Mouse (Mus musculus) left cerebral cortex, adult 18-20 months (tissue): Measurements from ENCODE around the gene Sema6b. TPM values are rescaled to one million over a fixed set of nuclear protein-coding genes. Genes with fewer than 3 reads are reported as not detected.

Experiments
- DNase-seq, 2 experiments: peaks; one replicate each; pipeline ENCODE4 v3.0.0; 2021 to 2022; ENCODE audit warnings: low spot score in 2 of 2, mixed read lengths in 1 of 2
- long read RNA-seq, 2 experiments: library from polyadenylated mRNA; stranded (forward); transcript quantifications; one replicate each; pipeline ENCODE4 v2.0.0; 2021
- total RNA-seq, 2 experiments: library from RNA; stranded (reverse); gene quantifications; 2 replicates each; pipeline ENCODE4 v1.2.3; 2021

The Sema6b gene
- total RNA-seq: 100 to 1,000 TPM; 116 to 117 TPM
- long read RNA-seq, experiment 1, transcript Sema6b-201 (17 exons, 3,736 nt): major isoform, 109 of 169 reads
- long read RNA-seq, experiment 1, partial matches to known transcripts: 18 of 169 reads
- long read RNA-seq, experiment 1, other reads (novel, unspliced or antisense): 40 of 169 reads
- long read RNA-seq, experiment 2, transcript Sema6b-201 (17 exons, 3,736 nt): major isoform, 85 of 138 reads
- long read RNA-seq, experiment 2, partial matches to known transcripts: 34 of 138 reads
- long read RNA-seq, experiment 2, other reads (novel, unspliced or antisense): 18 of 138 reads

GRCm38 (mm10) chr17:56139858-56140595 lies at the start of gene Sema6b:
Sema6b (minus strand) TSS chr17:56140343.
- peak; percentile 88 to 91 for DNase-seq

GRCm38 (mm10) chr17:56185281-56186141 lies 45.4 kb upstream of the Sema6b start:
- no peak for DNase-seq

DNA sequence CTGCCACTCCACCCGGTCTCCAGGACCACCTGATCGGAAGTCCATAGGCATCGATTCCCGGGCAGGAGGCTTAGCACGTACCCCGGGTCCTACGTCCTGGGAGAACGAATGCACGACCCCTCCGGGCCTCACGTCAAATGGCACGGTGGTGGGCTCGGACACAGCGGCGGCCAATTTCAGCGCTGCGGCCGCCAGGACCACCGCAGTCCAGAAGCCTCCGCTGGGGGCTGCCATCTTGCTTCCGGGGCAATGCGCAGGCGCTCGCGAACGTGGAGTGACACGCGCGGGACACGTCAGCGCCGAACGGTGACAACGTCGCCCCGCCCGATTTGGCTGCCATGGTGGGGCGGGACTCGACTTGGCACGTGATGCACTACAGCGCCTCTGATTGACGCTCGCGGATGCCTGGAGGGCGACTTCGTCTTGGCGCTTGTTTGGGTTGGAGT lies 43.5 kb upstream of the Sema6b start, which contains the start of gene Mydgf:
TSS of gene Mydgf (minus strand) at position 263 of the 446 bp plus-strand sequence.
- DNase-seq: peak; percentile 97

DNA sequence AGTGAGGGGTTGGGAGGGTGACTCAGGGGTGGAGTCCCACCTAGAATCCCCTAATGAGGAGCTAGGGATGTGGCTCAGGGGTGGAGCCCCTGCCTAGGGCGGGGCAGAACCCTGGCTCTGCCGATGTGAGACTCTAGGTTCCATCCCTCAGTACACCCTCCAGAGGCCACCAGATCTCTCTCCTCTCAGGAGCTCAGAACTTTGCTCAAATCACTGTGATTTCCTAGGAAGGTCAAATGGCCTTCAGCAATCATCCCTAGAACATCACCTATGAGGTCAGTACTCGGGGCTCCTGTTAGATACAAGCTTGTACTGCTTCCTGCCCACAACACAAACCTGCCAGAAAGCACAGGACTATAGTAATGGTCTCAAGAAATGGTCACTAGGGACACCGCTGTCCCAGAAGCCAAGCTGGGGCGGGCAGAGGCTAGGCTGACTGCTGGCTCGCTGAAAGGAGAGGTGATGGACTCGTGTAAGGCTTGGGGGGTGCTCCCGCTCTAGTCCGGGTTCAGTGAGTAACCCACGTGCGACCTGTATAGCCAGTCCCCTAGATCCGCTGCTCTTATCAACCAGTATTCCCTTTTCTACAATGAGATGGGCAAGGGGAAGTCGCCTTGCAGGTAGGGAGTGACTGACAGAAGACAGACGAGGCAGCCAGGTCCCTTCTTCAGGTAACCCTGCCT lies 43.0 kb upstream of the Sema6b start:
- DNase-seq: no peak

GRCm38 (mm10) chr17:56175416-56175815 lies 35.3 kb upstream of the Sema6b start:
- DNase-seq: no peak

DNA sequence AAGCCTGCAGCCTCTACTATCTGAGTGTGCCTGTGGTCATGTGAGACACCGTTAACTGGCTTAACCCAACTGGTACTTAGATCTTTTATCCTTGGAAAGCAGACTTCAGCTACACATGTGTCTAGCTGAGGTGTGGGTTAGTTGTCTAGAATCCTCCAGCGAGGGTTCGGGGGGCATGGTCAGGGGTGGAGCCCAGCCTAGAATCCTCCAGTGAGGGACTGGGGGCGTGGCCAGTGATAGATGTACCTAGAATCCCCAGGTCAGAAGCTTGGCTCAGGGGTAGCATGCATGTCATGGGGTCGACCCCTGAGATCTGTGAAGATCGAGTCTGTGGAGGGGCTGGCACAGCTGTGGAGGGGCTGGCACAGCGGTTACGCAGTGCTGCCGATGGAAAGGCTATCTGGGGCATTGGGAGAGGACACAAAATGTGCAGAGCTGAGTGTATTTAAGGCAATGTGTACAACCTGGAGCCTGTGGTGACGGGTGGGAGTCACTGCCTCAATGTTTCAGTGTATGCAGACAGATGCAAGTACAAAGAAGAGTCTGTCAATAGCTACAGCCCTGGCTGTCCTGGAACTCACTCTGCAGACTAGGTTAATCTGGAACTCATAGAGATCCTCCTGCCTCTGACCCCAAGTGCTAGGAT lies 33.4 kb upstream of the Sema6b start:
- DNase-seq: no peak

GRCm38 (mm10) chr17:56171881-56172280 lies 31.7 kb upstream of the Sema6b start:
- no peak for DNase-seq

DNA sequence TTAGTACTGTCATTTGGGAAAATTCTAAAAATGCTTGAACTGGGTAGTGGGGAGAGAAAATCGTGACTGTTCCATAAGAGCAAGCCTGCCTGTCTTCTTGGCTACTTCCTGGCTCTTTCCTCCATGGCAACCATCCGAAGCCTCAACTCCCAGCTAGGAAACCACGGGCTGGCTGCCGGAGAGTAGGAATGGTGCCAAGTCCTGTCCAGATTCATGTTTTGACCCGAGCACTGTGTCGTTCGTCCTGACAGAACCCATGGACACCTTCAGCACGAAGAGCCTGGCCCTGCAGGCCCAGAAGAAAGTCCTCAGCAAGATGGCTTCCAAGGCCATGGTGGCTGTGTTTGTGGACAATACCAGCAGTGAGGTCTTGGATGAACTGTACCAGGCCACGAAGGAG lies 31.3 kb upstream of the Sema6b start:
- no peak for DNase-seq

GRCm38 (mm10) chr17:56170636-56171035 lies 30.5 kb upstream of the Sema6b start:
- no peak for DNase-seq

GRCm38 (mm10) chr17:56169830-56170229 lies 29.7 kb upstream of the Sema6b start:
- DNase-seq: no peak

- no peak for DNase-seq
Measured at GRCm38 (mm10) chr17:56165671-56166070, 25.5 kb upstream of the Sema6b start.

GRCm38 (mm10) chr17:56164510-56164909 lies 24.4 kb upstream of the Sema6b start:
- no peak for DNase-seq

DNA sequence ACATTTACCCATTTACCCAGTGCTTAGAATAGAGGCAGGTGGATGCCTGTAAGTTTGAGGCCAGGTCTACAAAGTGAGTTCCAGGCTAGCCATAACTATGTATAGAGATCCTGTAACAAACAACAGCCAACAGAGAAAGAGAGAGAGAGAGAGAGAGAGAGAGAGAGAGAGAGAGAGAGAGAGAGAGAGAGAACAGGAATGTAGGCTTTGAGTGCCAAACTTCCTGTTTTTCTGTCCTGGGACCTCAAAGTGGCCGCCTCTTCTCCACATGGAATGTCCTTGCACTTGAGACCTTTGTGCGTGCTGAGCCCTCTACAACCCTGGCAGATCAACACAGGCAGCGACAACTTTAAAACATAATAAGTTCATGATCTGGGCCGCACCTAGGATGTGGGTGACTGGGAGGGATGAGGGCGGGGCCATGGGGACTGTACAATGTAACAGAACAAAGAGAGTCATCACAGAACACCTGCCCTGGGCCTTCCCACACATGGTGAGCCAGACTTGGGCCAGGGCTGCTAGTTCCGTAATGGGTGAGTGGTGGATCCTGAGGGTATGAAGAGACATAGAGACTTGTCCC lies 23.5 kb upstream of the Sema6b start:
- no peak for DNase-seq

DNA sequence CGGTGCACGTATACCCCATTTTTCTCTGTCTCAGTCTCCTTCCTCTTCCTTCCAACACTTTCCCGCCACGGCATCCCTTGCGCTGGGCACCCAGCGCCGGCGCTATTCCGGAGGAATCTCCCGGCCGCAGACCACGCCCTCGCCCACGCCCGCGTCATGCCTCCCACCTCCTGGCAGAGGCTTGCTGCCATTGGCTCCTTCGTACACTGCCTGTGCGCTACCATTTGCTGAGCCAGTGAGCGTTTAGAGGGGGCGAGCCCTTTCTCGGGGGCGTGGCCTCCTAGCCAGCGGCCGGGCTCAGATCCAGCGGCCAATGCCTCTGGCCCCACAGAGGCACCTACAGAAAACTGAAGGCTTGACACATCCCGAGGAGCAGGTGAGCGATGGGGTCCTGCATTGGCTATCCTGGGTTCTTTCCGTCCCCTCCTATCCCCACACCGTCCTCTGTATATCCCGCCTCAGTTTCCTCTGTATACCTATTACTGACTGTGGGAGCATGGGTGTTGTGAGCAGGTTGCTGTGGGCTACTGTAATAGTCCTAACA lies 22.2 kb upstream of the Sema6b start, which contains the start of gene Tnfaip8l1:
TSS of gene Tnfaip8l1 (plus strand) at position 247 of the 544 bp plus-strand sequence.
- DNase-seq: peak; percentile 96 to 97

GRCm38 (mm10) chr17:56159729-56160128 lies 19.6 kb upstream of the Sema6b start:
- peak; percentile 54 to 65 for DNase-seq

DNA sequence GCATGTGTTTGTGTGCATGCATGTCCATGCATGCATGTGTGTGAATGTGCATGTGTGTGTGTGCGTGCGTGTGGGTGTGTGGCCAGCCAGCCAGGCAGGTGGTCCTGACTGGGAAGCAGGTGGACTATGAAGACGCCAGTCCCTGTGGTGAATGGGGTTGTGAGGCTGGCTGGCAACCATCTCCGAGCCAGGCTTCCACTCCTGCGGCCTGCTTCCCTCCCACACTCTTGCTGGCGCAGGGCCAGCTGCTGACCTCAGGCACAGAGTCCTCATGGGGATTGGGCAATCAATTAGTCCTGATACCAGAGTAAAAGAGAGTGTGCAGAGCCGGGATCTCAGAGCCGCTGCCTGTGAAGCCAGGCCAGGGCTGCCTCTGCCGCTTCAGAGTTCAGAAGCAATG lies 13.5 kb upstream of the Sema6b start:
- no peak for DNase-seq

GRCm38 (mm10) chr17:56149897-56150296 lies 9.8 kb upstream of the Sema6b start:
- DNase-seq: no peak

GRCm38 (mm10) chr17:56148790-56149618 lies 8.9 kb upstream of the Sema6b start:
- DNase-seq: no peak

DNA sequence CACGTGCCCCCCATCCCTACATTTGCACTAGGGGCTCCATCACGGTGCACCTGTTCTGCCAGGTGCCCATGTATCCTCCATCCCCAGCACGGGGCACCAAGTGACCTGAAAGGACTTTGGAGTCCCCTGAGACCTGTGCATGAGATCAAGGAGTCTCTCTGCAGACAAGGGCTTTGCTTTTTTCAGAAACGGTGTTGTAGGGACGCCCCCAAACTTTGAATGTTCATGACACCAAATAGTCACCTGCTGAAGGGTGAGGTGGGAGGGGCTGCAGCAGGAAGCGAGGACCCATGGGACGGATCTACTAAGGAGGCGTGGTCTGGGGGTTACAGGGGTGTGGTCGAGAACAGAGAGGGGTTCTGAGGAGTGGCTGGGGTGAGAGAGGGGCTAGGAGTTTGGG lies 8.1 kb upstream of the Sema6b start:
- no peak for DNase-seq
